8 mouse cellular contexts compared by ENCODE assay signal in the genomic region with DNA sequence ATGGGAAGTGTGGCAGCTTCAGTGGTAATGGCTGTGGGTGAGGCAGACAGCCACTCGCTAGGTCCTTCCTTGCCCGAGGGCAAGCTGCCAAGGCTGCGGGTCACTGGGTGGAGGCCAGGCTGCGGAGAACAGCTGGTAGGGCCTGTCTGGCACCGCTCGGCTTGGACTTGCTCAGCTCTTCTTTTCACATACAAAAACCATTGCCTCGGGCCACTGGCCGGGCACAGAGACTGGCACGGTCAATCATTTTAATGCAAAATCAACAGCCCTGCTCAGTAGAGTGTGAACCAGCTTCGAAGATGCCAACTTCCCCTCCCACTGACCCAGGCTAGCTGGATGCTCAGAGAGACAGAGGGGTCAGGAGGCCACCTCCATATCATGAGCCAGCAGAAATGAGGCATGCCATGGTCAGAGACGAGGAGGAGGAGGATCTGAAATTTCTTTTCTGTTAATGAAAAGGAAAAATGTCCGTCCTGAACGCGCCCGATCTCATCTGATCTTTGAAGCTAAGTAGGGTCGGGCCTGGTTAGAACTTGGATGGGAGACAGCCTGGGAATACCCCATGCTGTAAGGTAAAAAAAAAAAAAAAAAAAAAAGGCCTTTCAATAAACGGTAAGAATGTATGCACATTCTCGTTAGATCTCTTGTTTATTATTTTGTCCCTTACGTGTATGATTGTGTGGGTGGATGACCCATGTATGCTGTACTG. TPM values are rescaled to one million over a fixed set of nuclear protein-coding genes. Genes with fewer than 3 reads are reported as not detected.
A peak's percentile ranks its signal among the peaks of the same experiment; 100 is the strongest.
DNase-seq lines count a peak whose midpoint lies in the region; ATAC-seq lines count a peak whose summit lies in the region.

No protein-coding gene starts in this region.

- no peak overlapping the region for H3K4me3 ChIP-seq in midbrain, embryonic 16.5 days (ENCODE audit: low read depth, low read length)

- no peak overlapping the region for H3K9ac ChIP-seq in midbrain, embryonic 16.5 days (ENCODE audit: low read depth, low read length)

- WGBS in midbrain, embryonic 16.5 days, result 76% methylated on average over 19 of the region's 19 CpGs

- intact Hi-C loops in heart, postnatal 14 days (cut with DNase I), result no loop called here

- no peaks in the 10 kb centered on the region for H3K27me3 ChIP-seq in midbrain, embryonic 16.5 days (ENCODE audit: control insufficient read depth, insufficient read depth, low read depth, low read length)

- no peak overlapping the region for H3K4me2 ChIP-seq in midbrain, embryonic 16.5 days (ENCODE audit: low read length)

- ATAC-seq in midbrain, embryonic 16.5 days, result peak; percentile 67
- no peak for ATAC-seq in activated CD4-positive, CD25-positive, alpha-beta regulatory T cell, adult 4 months

- H3K36me3 ChIP-seq in midbrain, embryonic 16.5 days (ENCODE audit: control insufficient read depth, insufficient read depth, low read length), result no peaks in the 10 kb centered on the region

- peak; percentile 56 for DNase-seq in urinary bladder, postnatal 14 days (ENCODE audit: low spot score)
- no peak for DNase-seq in urinary bladder, adult 18-20 months (ENCODE audit: low spot score in 2 of 2)
- peak; percentile 23 for DNase-seq in fibroblast of lung, adult 2 months (ENCODE audit: low read depth)
- peak; percentile 69 to 77 for DNase-seq in heart, postnatal 14 days
- DNase-seq in layer of hippocampus, adult 9-10 months (ENCODE audit: low spot score), result peak; percentile 3
- DNase-seq in thymus, adult 18-20 months, result no peak

- no peaks in the 10 kb centered on the region for H3K4me1 ChIP-seq in midbrain, embryonic 16.5 days (ENCODE audit: control insufficient read depth, insufficient read depth, low read length)

- H3K9me3 ChIP-seq in midbrain, embryonic 16.5 days (replicated peaks; ENCODE audit: control insufficient read depth, low read length, poor library complexity, severe bottlenecking), result no peaks in the 10 kb centered on the region

- H3K27ac ChIP-seq in midbrain, embryonic 16.5 days (ENCODE audit: low read length), result no peak overlapping the region

RNA-seq across cellular contexts. Expression of a gene that starts 48.0 kb away (rescaled TPM):
- total RNA-seq in heart, postnatal 14 days (2021), result 1 to 10 TPM; 5.1 to 5.5 TPM
- polyA plus RNA-seq in midbrain, embryonic 16.5 days (2015; fragmentation: Nextera tagmentation; extraction: Ambion mirVana), result 0.24 and 0.25 TPM in 2 replicates
- under 1 TPM in 1 of 2 experiments, not detected in 1; 0.05 TPM for polyA plus RNA-seq in activated CD4-positive, CD25-positive, alpha-beta regulatory T cell, adult 4 months (2017; shearing (Covaris generic))

RNA-seq across cellular contexts. Expression of a gene that starts 48.0 kb away (rescaled TPM):
- 10 to 100 TPM; 13.3 to 15.1 TPM for total RNA-seq in heart, postnatal 14 days (2021)
- polyA plus RNA-seq in midbrain, embryonic 16.5 days (2015; fragmentation: Nextera tagmentation; extraction: Ambion mirVana), result 0.11 and 0.25 TPM in 2 replicates
- under 1 TPM; 0.11 to 0.12 TPM for polyA plus RNA-seq in activated CD4-positive, CD25-positive, alpha-beta regulatory T cell, adult 4 months (2017; shearing (Covaris generic))

Comparison
In these comparisons a context has a peak if more than half of its experiments do, and no peak if none do; other contexts are left out.
1. DNase-seq: peak in urinary bladder, postnatal 14 days (single experiment), fibroblast of lung, adult 2 months (single experiment), heart, postnatal 14 days (2 of 2) and layer of hippocampus, adult 9-10 months (single experiment); none in urinary bladder, adult 18-20 months (0 of 2) and thymus, adult 18-20 months (0 of 2).